ENCODE assay signal across 9 mouse cellular contexts in the genomic region with DNA sequence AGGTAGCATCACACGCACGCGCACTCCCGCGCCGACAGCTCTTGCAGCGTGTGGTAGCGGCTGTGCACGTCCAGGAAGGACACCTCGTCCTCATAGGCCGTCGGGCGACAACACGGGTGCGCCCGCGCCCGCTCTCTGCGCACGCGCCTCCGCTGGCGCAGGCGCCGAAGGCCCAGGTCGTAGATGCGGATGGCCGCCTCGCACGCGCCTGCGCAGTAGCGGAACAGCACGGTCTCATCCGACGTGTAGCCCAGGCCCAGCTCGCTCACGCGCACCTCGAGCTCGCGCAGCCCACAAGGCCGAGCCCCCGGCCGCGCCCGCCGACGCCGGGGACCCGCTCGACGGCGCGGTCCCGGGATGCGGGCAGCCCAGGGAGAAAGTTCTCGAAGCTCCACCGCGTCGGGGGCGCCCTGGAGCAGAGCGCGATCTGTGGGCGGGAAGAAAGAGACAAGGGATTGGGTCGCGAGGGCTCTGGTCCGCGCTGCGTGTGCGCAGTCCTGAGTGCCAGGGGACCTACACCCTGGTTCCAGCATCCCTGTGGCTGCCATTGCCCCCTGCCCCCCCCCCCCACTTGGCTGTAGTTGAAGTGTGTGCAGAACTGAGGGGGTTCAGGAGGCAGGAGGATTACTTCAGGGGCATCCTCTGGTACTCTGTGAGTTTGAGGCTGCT. TPM values are rescaled to one million over a fixed set of nuclear protein-coding genes. Genes with fewer than 3 reads are reported as not detected.
DNase-seq lines count a peak whose midpoint lies in the region; ATAC-seq and TF ChIP-seq lines count a peak whose summit lies in the region.
"Had no signal": no experiment of that assay in that cellular context is flagged by ENCODE, and none has a peak within 500 bp of the region (broad histone marks: within the 10 kb centered on the region; RNA-seq: fewer than 3 reads in every experiment).

No protein-coding gene starts in this region.

- peaks cover 16% of the 10 kb centered on the region; the same call in 1 of the 2 replicates for H3K4me1 ChIP-seq in heart, embryonic 12.5 days (replicated peaks)
- no peaks in the 10 kb centered on the region for H3K4me1 ChIP-seq in hindbrain, embryonic 14.5 days (replicated peaks; ENCODE audit: control insufficient read depth, insufficient read depth, low read length)
- H3K4me1 ChIP-seq in liver, embryonic 16.5 days (ENCODE audit: control insufficient read depth, low read depth, low read length) = peaks cover 7% of the 10 kb centered on the region
- H3K4me1 ChIP-seq in small intestine, adult 2 months (ENCODE audit: control insufficient read depth, insufficient read depth, insufficient read length, low read length) = peaks cover 2% of the 10 kb centered on the region; the same call in 1 of the 2 replicates

- H3K27ac ChIP-seq in heart, embryonic 12.5 days (ENCODE audit: poor library complexity, severe bottlenecking) = no peak overlapping the region
- no peak overlapping the region for H3K27ac ChIP-seq in hindbrain, embryonic 14.5 days
- H3K27ac ChIP-seq in liver, embryonic 16.5 days (ENCODE audit: low read length) = no peak overlapping the region
- H3K27ac ChIP-seq in small intestine, adult 2 months (ENCODE audit: insufficient read depth, low read depth, low read length) = no peak overlapping the region

- H3K4me3 ChIP-seq in heart, embryonic 12.5 days = peak overlapping the region; percentile 42
- H3K4me3 ChIP-seq in hindbrain, embryonic 14.5 days (replicated peaks; ENCODE audit: low read length) = peak overlapping the region; percentile 30
- peak overlapping the region; percentile 41 for H3K4me3 ChIP-seq in liver, embryonic 16.5 days (ENCODE audit: low read depth, low read length)
- H3K4me3 ChIP-seq in small intestine, adult 2 months (ENCODE audit: low read depth, low read length) = peak overlapping the region; percentile 22
- H3K4me3 ChIP-seq: megakaryocyte, embryonic 14.5 days had no signal

- no peak for DNase-seq in heart, adult 8-10 months (ENCODE audit: low spot score)
- peak; percentile 64 for DNase-seq in embryo, embryonic 10.5 days (ENCODE audit: low spot score)
- peak; percentile 78 for DNase-seq in hindbrain, embryonic 14.5 days (ENCODE audit: low spot score)
- no peak for DNase-seq in gastrocnemius, postnatal 4 days (ENCODE audit: low spot score in 2 of 2)
- DNase-seq in layer of hippocampus, adult 18-20 months (ENCODE audit: low spot score in 2 of 2) = no peak

- WGBS in heart, embryonic 12.5 days = 17% methylated on average over 71 of the region's 71 CpGs
- WGBS in hindbrain, embryonic 14.5 days = 21% methylated on average over 71 of the region's 71 CpGs
- 23% methylated on average over 67 of the region's 71 CpGs for WGBS in liver, embryonic 16.5 days (ENCODE audit: insufficient replicate concordance)
- 82% methylated on average over 71 of the region's 71 CpGs for WGBS in small intestine, adult 2 months

- H3K36me3 ChIP-seq in heart, embryonic 12.5 days = no peaks in the 10 kb centered on the region
- H3K36me3 ChIP-seq in hindbrain, embryonic 14.5 days (replicated peaks; ENCODE audit: control insufficient read depth, insufficient read depth) = no peaks in the 10 kb centered on the region
- H3K36me3 ChIP-seq in liver, embryonic 16.5 days (ENCODE audit: control insufficient read depth, insufficient read depth) = no peaks in the 10 kb centered on the region
- no peaks in the 10 kb centered on the region for H3K36me3 ChIP-seq in small intestine, adult 2 months (ENCODE audit: control insufficient read depth, insufficient read depth, low read length)

- H3K4me2 ChIP-seq in heart, embryonic 12.5 days = peak overlapping the region; percentile 63
- H3K4me2 ChIP-seq in hindbrain, embryonic 14.5 days (replicated peaks) = peak overlapping the region; percentile 44
- H3K4me2 ChIP-seq in liver, embryonic 16.5 days (ENCODE audit: low read depth, low read length) = peak overlapping the region; percentile 53

- peaks cover 3% of the 10 kb centered on the region; the same call in 1 of the 2 replicates for H3K9me3 ChIP-seq in heart, embryonic 12.5 days (replicated peaks)
- H3K9me3 ChIP-seq in hindbrain, embryonic 14.5 days (ENCODE audit: control insufficient read depth, low read length) = no peaks in the 10 kb centered on the region
- no peaks in the 10 kb centered on the region for H3K9me3 ChIP-seq in liver, embryonic 16.5 days (replicated peaks; ENCODE audit: control insufficient read depth, low read length)

- peaks cover 74% of the 10 kb centered on the region for H3K27me3 ChIP-seq in heart, embryonic 12.5 days (replicated peaks)
- H3K27me3 ChIP-seq in hindbrain, embryonic 14.5 days (ENCODE audit: control insufficient read depth, insufficient read depth, low read length) = peaks cover 66% of the 10 kb centered on the region
- peaks cover 67% of the 10 kb centered on the region for H3K27me3 ChIP-seq in liver, embryonic 16.5 days (ENCODE audit: control insufficient read depth, insufficient read depth, low read depth, low read length)
- no peaks in the 10 kb centered on the region for H3K27me3 ChIP-seq in small intestine, adult 2 months (ENCODE audit: control insufficient read depth, insufficient read depth, low read length)

- TF ChIP-seq POLR2A in small intestine, adult 2 months (IDR thresholded peaks at IDR 0.05; ENCODE audit: low read depth, low read length) = no peak

- H3K9ac ChIP-seq in heart, embryonic 12.5 days = peak overlapping the region; percentile 30; the same call in 1 of the 2 replicates
- H3K9ac ChIP-seq in hindbrain, embryonic 14.5 days = peak overlapping the region; percentile 44; the same call in 1 of the 2 replicates
- no peak overlapping the region for H3K9ac ChIP-seq in liver, embryonic 16.5 days (ENCODE audit: low read depth, low read length)

- TF ChIP-seq CTCF in small intestine, adult 2 months (IDR thresholded peaks at IDR 0.05; ENCODE audit: extremely low read depth, insufficient read length, insufficient replicate concordance, low read depth, low read length) = no peak

- ATAC-seq in heart, embryonic 12.5 days (ENCODE audit: insufficient number of reproducible peaks, low FRiP score) = peak; percentile 77
- ATAC-seq in hindbrain, embryonic 14.5 days (ENCODE audit: low FRiP score) = peak; percentile 81
- ATAC-seq in liver, embryonic 16.5 days (ENCODE audit: low read depth) = peak; percentile 68

RNA-seq across cellular contexts. Expression of a gene that starts 5.8 kb away (rescaled TPM):
- polyA plus RNA-seq in heart, embryonic 12.5 days (2016; fragmentation: Nextera tagmentation; extraction: Ambion mirVana) = 7.5 and 9.0 TPM in 2 replicates
- 10 to 100 TPM; 22.4 to 26.7 (median 24.6) TPM for total RNA-seq in heart, adult 8-10 months (2022)
- polyA plus RNA-seq in hindbrain, embryonic 14.5 days (2014; fragmentation: Nextera tagmentation; extraction: Ambion mirVana) = 2.8 and 3.8 TPM in 2 replicates
- 0.49 and 1.0 TPM in 2 replicates for polyA plus RNA-seq in liver, embryonic 16.5 days (2015; fragmentation: Nextera tagmentation; extraction: Ambion mirVana)
- 34.9 and 36.8 TPM in 2 replicates for polyA plus RNA-seq in small intestine, adult 2 months (2012; rRNA removed)
- 1 to 10 TPM; 1.0 to 1.9 TPM for total RNA-seq in gastrocnemius, postnatal 4 days (2021)
- 1 to 10 TPM; 1.6 to 3.4 TPM for total RNA-seq in layer of hippocampus, adult 18-20 months (2021)

RNA-seq across cellular contexts. Expression of a gene that starts 13.0 kb away (rescaled TPM):
- 33.3 and 34.8 TPM in 2 replicates for polyA plus RNA-seq in heart, embryonic 12.5 days (2016; fragmentation: Nextera tagmentation; extraction: Ambion mirVana)
- total RNA-seq in heart, adult 8-10 months (2022) = 10 to 100 TPM; 15.6 to 18.5 (median 16.6) TPM
- 76.9 and 81.9 TPM in 2 replicates for polyA plus RNA-seq in hindbrain, embryonic 14.5 days (2014; fragmentation: Nextera tagmentation; extraction: Ambion mirVana)
- polyA plus RNA-seq in liver, embryonic 16.5 days (2015; fragmentation: Nextera tagmentation; extraction: Ambion mirVana) = 11.4 and 12.2 TPM in 2 replicates
- 32.1 and 55.6 TPM in 2 replicates for polyA plus RNA-seq in small intestine, adult 2 months (2012; rRNA removed)
- 10 to 100 TPM; 21.6 to 21.7 TPM for total RNA-seq in gastrocnemius, postnatal 4 days (2021)
- 10 to 100 TPM; 63.4 to 68.8 TPM for total RNA-seq in layer of hippocampus, adult 18-20 months (2021)

RNA-seq across cellular contexts. Expression of a gene that starts 18.5 kb away (rescaled TPM):
- 1.0 and 1.4 TPM in 2 replicates for polyA plus RNA-seq in heart, embryonic 12.5 days (2016; fragmentation: Nextera tagmentation; extraction: Ambion mirVana)
- total RNA-seq in heart, adult 8-10 months (2022) = under 1 TPM; 0.31 to 0.60 (median 0.43) TPM
- polyA plus RNA-seq in hindbrain, embryonic 14.5 days (2014; fragmentation: Nextera tagmentation; extraction: Ambion mirVana) = 0.76 and 0.78 TPM in 2 replicates
- 0.42 and 0.44 TPM in 2 replicates for polyA plus RNA-seq in liver, embryonic 16.5 days (2015; fragmentation: Nextera tagmentation; extraction: Ambion mirVana)
- polyA plus RNA-seq in small intestine, adult 2 months (2012; rRNA removed) = 2.0 and 3.7 TPM in 2 replicates
- under 1 TPM; 0.47 to 0.49 TPM for total RNA-seq in gastrocnemius, postnatal 4 days (2021)
- 1 to 10 TPM in 1 of 2 experiments, under 1 TPM in 1; 0.99 to 1.2 TPM for total RNA-seq in layer of hippocampus, adult 18-20 months (2021)

RNA-seq across cellular contexts. Expression of a gene that starts 33.7 kb away (rescaled TPM):
- polyA plus RNA-seq in heart, embryonic 12.5 days (2016; fragmentation: Nextera tagmentation; extraction: Ambion mirVana) = 12.1 and 12.9 TPM in 2 replicates
- 1 to 10 TPM; 3.2 to 7.1 (median 6.0) TPM for total RNA-seq in heart, adult 8-10 months (2022)
- polyA plus RNA-seq in hindbrain, embryonic 14.5 days (2014; fragmentation: Nextera tagmentation; extraction: Ambion mirVana) = 15.9 and 22.9 TPM in 2 replicates
- polyA plus RNA-seq in liver, embryonic 16.5 days (2015; fragmentation: Nextera tagmentation; extraction: Ambion mirVana) = 2.8 and 4.2 TPM in 2 replicates
- 13.2 and 18.0 TPM in 2 replicates for polyA plus RNA-seq in small intestine, adult 2 months (2012; rRNA removed)
- 1 to 10 TPM; 7.5 to 8.0 TPM for total RNA-seq in gastrocnemius, postnatal 4 days (2021)
- 10 to 100 TPM in 1 of 2 experiments, 1 to 10 TPM in 1; 9.6 to 10.2 TPM for total RNA-seq in layer of hippocampus, adult 18-20 months (2021)

RNA-seq across cellular contexts. Expression of a gene that starts 34.0 kb away (rescaled TPM):
- polyA plus RNA-seq in heart, embryonic 12.5 days (2016; fragmentation: Nextera tagmentation; extraction: Ambion mirVana) = 638 and 663 TPM in 2 replicates
- total RNA-seq in heart, adult 8-10 months (2022) = 100 to 1,000 TPM; 804 to 980 (median 857) TPM
- polyA plus RNA-seq in hindbrain, embryonic 14.5 days (2014; fragmentation: Nextera tagmentation; extraction: Ambion mirVana) = 577 and 678 TPM in 2 replicates
- polyA plus RNA-seq in liver, embryonic 16.5 days (2015; fragmentation: Nextera tagmentation; extraction: Ambion mirVana) = 210 and 219 TPM in 2 replicates
- polyA plus RNA-seq in small intestine, adult 2 months (2012; rRNA removed) = 662 and 1,009 TPM in 2 replicates
- total RNA-seq in gastrocnemius, postnatal 4 days (2021) = 100 to 1,000 TPM; 358 to 365 TPM
- 100 to 1,000 TPM; 213 to 228 TPM for total RNA-seq in layer of hippocampus, adult 18-20 months (2021)

Comparison
In these comparisons a context has a peak if more than half of its experiments do, and no peak if none do; other contexts are left out.
1. DNase-seq: peak in embryo, embryonic 10.5 days (single experiment) and hindbrain, embryonic 14.5 days (single experiment); none in heart, adult 8-10 months (single experiment), gastrocnemius, postnatal 4 days (0 of 2) and layer of hippocampus, adult 18-20 months (0 of 2).
2. Peak in every context shown above with its lines, with median percentiles within 50 percentile points of each other: ATAC-seq, H3K4me2 ChIP-seq and H3K4me3 ChIP-seq.